21 mouse cellular contexts compared by ENCODE assay signal in genomic region chr10:19338695-19339630, GRCm38 (mm10). TPM values are rescaled to one million over a fixed set of nuclear protein-coding genes. Genes with fewer than 3 reads are reported as not detected.
DNase-seq lines count a peak whose midpoint lies in the region; ATAC-seq lines count a peak whose summit lies in the region.
"Had no signal": no experiment of that assay in that cellular context is flagged by ENCODE, and none has a peak within 500 bp of the region (broad histone marks: within the 10 kb centered on the region; RNA-seq: fewer than 3 reads in every experiment).

No protein-coding gene starts in this region.

- no peak overlapping the region for H3K9ac ChIP-seq in hindbrain, embryonic 11.5 days (ENCODE audit: low read depth, low read length)
- no peak overlapping the region for H3K9ac ChIP-seq in hindbrain, embryonic 16.5 days (ENCODE audit: low read depth, low read length)
- H3K9ac ChIP-seq in forebrain, embryonic 16.5 days (replicated peaks; ENCODE audit: low read depth, low read length): no peak overlapping the region
- no peak overlapping the region for H3K9ac ChIP-seq in midbrain, embryonic 12.5 days (replicated peaks)
- H3K9ac ChIP-seq in intestine, embryonic 15.5 days: no peak overlapping the region
- H3K9ac ChIP-seq: embryonic facial prominence, embryonic 12.5 days; liver, postnatal 0 days had no signal

- DNase-seq in hindbrain, embryonic 11.5 days (ENCODE audit: low spot score): peak; percentile 43
- peak; percentile 30 for DNase-seq in embryonic facial prominence, embryonic 10.5 days (ENCODE audit: low spot score)
- no peak for DNase-seq in cerebellum, postnatal 36 days
- no peak for DNase-seq in left cerebral cortex, adult 11 months (ENCODE audit: low spot score)
- DNase-seq: cerebellum, adult 11-12 months; heart, postnatal 10 days; kidney, postnatal 25 days; left cerebral cortex, postnatal 4 days; liver, postnatal 0 days; spleen, adult 18-20 months; thymus, postnatal 25 days had no signal

- WGBS in hindbrain, embryonic 11.5 days: 8% methylated on average over 18 of the region's 18 CpGs
- 12% methylated on average over 18 of the region's 18 CpGs for WGBS in hindbrain, embryonic 16.5 days
- 6% methylated on average over 18 of the region's 18 CpGs for WGBS in embryonic facial prominence, embryonic 10.5 days
- WGBS in forebrain, embryonic 16.5 days: 8% methylated on average over 18 of the region's 18 CpGs
- 3% methylated on average over 18 of the region's 18 CpGs for WGBS in midbrain, embryonic 12.5 days
- 15% methylated on average over 18 of the region's 18 CpGs for WGBS in intestine, embryonic 15.5 days

- H3K4me1 ChIP-seq in hindbrain, embryonic 11.5 days (replicated peaks; ENCODE audit: control insufficient read depth, insufficient read depth, low read length): no peaks in the 10 kb centered on the region; the same call in 1 of the 2 replicates
- no peaks in the 10 kb centered on the region; the same call in 1 of the 2 replicates for H3K4me1 ChIP-seq in hindbrain, embryonic 16.5 days (ENCODE audit: control insufficient read depth, insufficient read depth, low read depth, low read length)
- 0 out of 2 replicates have a peak, but pooled peaks cover 5% of the 10 kb centered on the region for H3K4me1 ChIP-seq in embryonic facial prominence, embryonic 10.5 days
- peaks cover 5% of the 10 kb centered on the region for H3K4me1 ChIP-seq in forebrain, embryonic 16.5 days (replicated peaks; ENCODE audit: control insufficient read depth, insufficient read depth, low read length)
- H3K4me1 ChIP-seq in midbrain, embryonic 12.5 days: peaks cover 11% of the 10 kb centered on the region
- H3K4me1 ChIP-seq in intestine, embryonic 15.5 days (replicated peaks): no peaks in the 10 kb centered on the region
- H3K4me1 ChIP-seq: embryonic facial prominence, embryonic 12.5 days had no signal

- peaks cover 3% of the 10 kb centered on the region for H3K27me3 ChIP-seq in hindbrain, embryonic 11.5 days (ENCODE audit: control insufficient read depth, insufficient read depth, low read length)
- H3K27me3 ChIP-seq in hindbrain, embryonic 16.5 days (replicated peaks; ENCODE audit: control insufficient read depth, insufficient read depth, low read length): peaks cover 12% of the 10 kb centered on the region; the same call in 1 of the 2 replicates
- H3K27me3 ChIP-seq in embryonic facial prominence, embryonic 10.5 days (replicated peaks; ENCODE audit: low read depth, poor library complexity, severe bottlenecking): peaks cover 72% of the 10 kb centered on the region
- H3K27me3 ChIP-seq in forebrain, embryonic 16.5 days (replicated peaks; ENCODE audit: control insufficient read depth, insufficient read depth, low read length): peaks cover 13% of the 10 kb centered on the region
- H3K27me3 ChIP-seq in midbrain, embryonic 12.5 days: peaks cover 81% of the 10 kb centered on the region
- no peaks in the 10 kb centered on the region; the same call in 1 of the 2 replicates for H3K27me3 ChIP-seq in intestine, embryonic 15.5 days (replicated peaks)

- no peak overlapping the region for H3K4me3 ChIP-seq in hindbrain, embryonic 11.5 days (ENCODE audit: low read depth, low read length)
- H3K4me3 ChIP-seq in hindbrain, embryonic 16.5 days (ENCODE audit: low read length): no peak overlapping the region
- H3K4me3 ChIP-seq in embryonic facial prominence, embryonic 10.5 days: no peak overlapping the region
- H3K4me3 ChIP-seq in forebrain, embryonic 16.5 days (replicated peaks; ENCODE audit: low read length): no peak overlapping the region
- 0 out of 2 replicates have a peak overlapping the region, but pooled peaks have one; percentile 14 for H3K4me3 ChIP-seq in midbrain, embryonic 12.5 days
- H3K4me3 ChIP-seq in intestine, embryonic 15.5 days (replicated peaks): no peak overlapping the region
- H3K4me3 ChIP-seq: embryonic facial prominence, embryonic 12.5 days had no signal

- H3K4me2 ChIP-seq in hindbrain, embryonic 11.5 days (replicated peaks; ENCODE audit: low read depth, low read length): no peak overlapping the region
- H3K4me2 ChIP-seq in hindbrain, embryonic 16.5 days (ENCODE audit: low read length): no peak overlapping the region
- H3K4me2 ChIP-seq in forebrain, embryonic 16.5 days (ENCODE audit: low read length): 0 out of 2 replicates have a peak overlapping the region, but pooled peaks have one; percentile 2
- peak overlapping the region; percentile 29 for H3K4me2 ChIP-seq in midbrain, embryonic 12.5 days (replicated peaks)
- no peak overlapping the region for H3K4me2 ChIP-seq in intestine, embryonic 15.5 days (replicated peaks)
- H3K4me2 ChIP-seq: embryonic facial prominence, embryonic 12.5 days had no signal

- no peak overlapping the region for H3K27ac ChIP-seq in hindbrain, embryonic 11.5 days (ENCODE audit: low read depth, low read length)
- H3K27ac ChIP-seq in hindbrain, embryonic 16.5 days (ENCODE audit: low read depth, low read length): no peak overlapping the region
- no peak overlapping the region for H3K27ac ChIP-seq in embryonic facial prominence, embryonic 10.5 days (replicated peaks)
- H3K27ac ChIP-seq in forebrain, embryonic 16.5 days (ENCODE audit: low read length): no peak overlapping the region
- H3K27ac ChIP-seq in midbrain, embryonic 12.5 days (replicated peaks): no peak overlapping the region; the same call in 1 of the 2 replicates
- no peak overlapping the region for H3K27ac ChIP-seq in intestine, embryonic 15.5 days
- H3K27ac ChIP-seq: embryonic facial prominence, embryonic 12.5 days; macrophage had no signal

- H3K9me3 ChIP-seq in hindbrain, embryonic 11.5 days (ENCODE audit: control insufficient read depth, low read length): no peaks in the 10 kb centered on the region
- H3K9me3 ChIP-seq in hindbrain, embryonic 16.5 days (ENCODE audit: control insufficient read depth, low read length): no peaks in the 10 kb centered on the region
- no peaks in the 10 kb centered on the region for H3K9me3 ChIP-seq in embryonic facial prominence, embryonic 10.5 days
- no peaks in the 10 kb centered on the region for H3K9me3 ChIP-seq in forebrain, embryonic 16.5 days (ENCODE audit: control insufficient read depth, low read length)
- H3K9me3 ChIP-seq in midbrain, embryonic 12.5 days: no peaks in the 10 kb centered on the region
- H3K9me3 ChIP-seq in intestine, embryonic 15.5 days: no peaks in the 10 kb centered on the region
- H3K9me3 ChIP-seq: embryonic facial prominence, embryonic 12.5 days had no signal

- no peaks in the 10 kb centered on the region for H3K36me3 ChIP-seq in hindbrain, embryonic 11.5 days (ENCODE audit: control insufficient read depth, insufficient read depth, low read length)
- no peaks in the 10 kb centered on the region for H3K36me3 ChIP-seq in hindbrain, embryonic 16.5 days (ENCODE audit: control insufficient read depth, insufficient read depth, low read length)
- H3K36me3 ChIP-seq in embryonic facial prominence, embryonic 10.5 days (replicated peaks): no peaks in the 10 kb centered on the region
- H3K36me3 ChIP-seq in forebrain, embryonic 16.5 days (ENCODE audit: control insufficient read depth, insufficient read depth): no peaks in the 10 kb centered on the region
- H3K36me3 ChIP-seq in midbrain, embryonic 12.5 days: no peaks in the 10 kb centered on the region
- H3K36me3 ChIP-seq in intestine, embryonic 15.5 days: no peaks in the 10 kb centered on the region
- H3K36me3 ChIP-seq: embryonic facial prominence, embryonic 12.5 days had no signal

- ATAC-seq in hindbrain, embryonic 11.5 days (ENCODE audit: low FRiP score): no peak
- ATAC-seq in hindbrain, embryonic 16.5 days: no peak
- ATAC-seq in forebrain, embryonic 16.5 days: 0 out of 2 replicates have a peak, but pooled peaks have one; percentile 26
- peak; percentile 83 for ATAC-seq in midbrain, embryonic 12.5 days (ENCODE audit: low FRiP score, low read depth)
- no peak for ATAC-seq in intestine, embryonic 15.5 days
- ATAC-seq: intestine, postnatal 0 days; liver, postnatal 0 days had no signal

RNA-seq across cellular contexts. Expression of gene Olig3, which starts 17.4 kb away (rescaled TPM):
- polyA plus RNA-seq in hindbrain, embryonic 11.5 days (2014; fragmentation: Nextera tagmentation; extraction: Ambion mirVana): 46.6 and 58.5 TPM in 2 replicates
- 5.0 and 6.7 TPM in 2 replicates for polyA plus RNA-seq in hindbrain, embryonic 16.5 days (2015; fragmentation: Nextera tagmentation; extraction: Ambion mirVana)
- 3.4 and 10.2 TPM in 2 replicates for polyA plus RNA-seq in embryonic facial prominence, embryonic 10.5 days (2016; fragmentation: Nextera tagmentation; extraction: Ambion mirVana)
- 0.87 and 1.6 TPM in 2 replicates for polyA plus RNA-seq in forebrain, embryonic 16.5 days (2015; fragmentation: Nextera tagmentation; extraction: Ambion mirVana)
- polyA plus RNA-seq in midbrain, embryonic 12.5 days (2016; fragmentation: Nextera tagmentation; extraction: Ambion mirVana): 11.1 and 65.4 TPM in 2 replicates
- not detected in 2 replicates for polyA plus RNA-seq in intestine, embryonic 15.5 days (2015; fragmentation: Nextera tagmentation; extraction: Ambion mirVana)
- polyA plus RNA-seq: frontal cortex, adult 2 months; gonadal fat pad, adult 2 months; intestine, postnatal 0 days; liver, postnatal 0 days; macrophage; stomach, embryonic 16.5 days had no signal

Comparison
In these comparisons a context has a peak if more than half of its experiments do, and no peak if none do; other contexts are left out.
1. ATAC-seq: peak in forebrain, embryonic 16.5 days (single experiment) and midbrain, embryonic 12.5 days (single experiment); none in hindbrain, embryonic 11.5 days (single experiment), hindbrain, embryonic 16.5 days (single experiment) and intestine, embryonic 15.5 days (single experiment).
2. DNase-seq: peak in hindbrain, embryonic 11.5 days (single experiment) and embryonic facial prominence, embryonic 10.5 days (single experiment); none in cerebellum, postnatal 36 days (0 of 2) and left cerebral cortex, adult 11 months (single experiment).
3. H3K4me2 ChIP-seq: peak in forebrain, embryonic 16.5 days (single experiment) and midbrain, embryonic 12.5 days (single experiment); none in hindbrain, embryonic 11.5 days (single experiment), hindbrain, embryonic 16.5 days (single experiment) and intestine, embryonic 15.5 days (single experiment).